Mouse (Mus musculus): Measurements from ENCODE around the gene Tmtc1.

Gene Tmtc1

GRCm38 (mm10) chr6:148315106-148315505 is 129.1 kb downstream of the Tmtc1 start:
- no peak for DNase-seq (ENCODE audit: low spot score in 2 of 2)

GRCm38 (mm10) chr6:148310981-148311380 is 133.2 kb downstream of the Tmtc1 start:
- no peak for DNase-seq (ENCODE audit: low spot score in 2 of 2)

GRCm38 (mm10) chr6:148305821-148306220 is 138.4 kb downstream of the Tmtc1 start:
- no peak for DNase-seq (ENCODE audit: low spot score in 2 of 2)

GRCm38 (mm10) chr6:148305191-148305590 is 139.0 kb downstream of the Tmtc1 start:
- no peak for DNase-seq (ENCODE audit: low spot score in 2 of 2)

- DNase-seq (ENCODE audit: low spot score in 2 of 2): no peak
Measured at GRCm38 (mm10) chr6:148302261-148302660, 141.9 kb downstream of the Tmtc1 start.

GRCm38 (mm10) chr6:148297086-148297485 is 147.1 kb downstream of the Tmtc1 start:
- DNase-seq (ENCODE audit: low spot score in 2 of 2): no peak

- DNase-seq (ENCODE audit: low spot score in 2 of 2): no peak
Measured at GRCm38 (mm10) chr6:148296418-148296817, 147.8 kb downstream of the Tmtc1 start.

GRCm38 (mm10) chr6:148294506-148294905 is 149.7 kb downstream of the Tmtc1 start:
- DNase-seq (ENCODE audit: low spot score in 2 of 2): peak; percentile 11 to 44

GRCm38 (mm10) chr6:148290865-148291264 is 153.3 kb downstream of the Tmtc1 start:
- DNase-seq (ENCODE audit: low spot score in 2 of 2): no peak

- no peak for DNase-seq (ENCODE audit: low spot score in 2 of 2)
Measured at GRCm38 (mm10) chr6:148283224-148283881, 160.8 kb downstream of the Tmtc1 start.

- DNase-seq (ENCODE audit: low spot score in 2 of 2): no peak
Measured at GRCm38 (mm10) chr6:148279240-148279639, 164.9 kb downstream of the Tmtc1 start.

- DNase-seq (ENCODE audit: low spot score in 2 of 2): no peak
Measured at GRCm38 (mm10) chr6:148276418-148276817, 167.8 kb downstream of the Tmtc1 start.

GRCm38 (mm10) chr6:148275046-148275445 is 169.1 kb downstream of the Tmtc1 start:
- no peak for DNase-seq (ENCODE audit: low spot score in 2 of 2)

GRCm38 (mm10) chr6:148260729-148261101 is 183.5 kb downstream of the Tmtc1 start:
- no peak for DNase-seq (ENCODE audit: low spot score in 2 of 2)

- no peak for DNase-seq (ENCODE audit: low spot score in 2 of 2)
Measured at GRCm38 (mm10) chr6:148259979-148260728, 184.0 kb downstream of the Tmtc1 start.

- no peak for DNase-seq (ENCODE audit: low spot score in 2 of 2)
Measured at GRCm38 (mm10) chr6:148259074-148259473, 185.1 kb downstream of the Tmtc1 start.

- no peak for DNase-seq (ENCODE audit: low spot score in 2 of 2)
Measured at GRCm38 (mm10) chr6:148257805-148258204, 186.4 kb downstream of the Tmtc1 start.

- no peak for DNase-seq (ENCODE audit: low spot score in 2 of 2)
Measured at GRCm38 (mm10) chr6:148256109-148256508, 188.1 kb downstream of the Tmtc1 start.

GRCm38 (mm10) chr6:148255395-148256053 is 188.7 kb downstream of the Tmtc1 start:
- no peak for DNase-seq (ENCODE audit: low spot score in 2 of 2)

GRCm38 (mm10) chr6:148249221-148249620 is 195.0 kb downstream of the Tmtc1 start:
- no peak for DNase-seq (ENCODE audit: low spot score in 2 of 2)

- DNase-seq (ENCODE audit: low spot score in 2 of 2): peak; percentile 12 to 31
Measured at GRCm38 (mm10) chr6:148248625-148249024, 195.6 kb downstream of the Tmtc1 start.

GRCm38 (mm10) chr6:148246544-148246943 is 197.6 kb downstream of the Tmtc1 start:
- no peak for DNase-seq (ENCODE audit: low spot score in 2 of 2)

GRCm38 (mm10) chr6:148244836-148245235 is 199.4 kb downstream of the Tmtc1 start:
- no peak for DNase-seq (ENCODE audit: low spot score in 2 of 2)

All from natural killer cell, adult 2 months (primary cell).